Mouse (Mus musculus): Measurements from ENCODE around the gene Dusp28.

Dusp28 gene

GRCm38 (mm10) chr1:92943219-92943989 is 36.6 kb downstream of the Dusp28 start:
- no peak for DNase-seq

- DNase-seq: no peak
Observed at GRCm38 (mm10) chr1:92947966-92948365, 41.2 kb downstream of the Dusp28 start.

GRCm38 (mm10) chr1:92949426-92949825 is 42.6 kb downstream of the Dusp28 start:
- DNase-seq: no peak

GRCm38 (mm10) chr1:92950607-92951006 is 43.8 kb downstream of the Dusp28 start, which contains the start of gene Gpr35:
Gene Gpr35, plus strand, starts transcription at chr1:92950865.
- DNase-seq: no peak

- DNase-seq: no peak
Observed at GRCm38 (mm10) chr1:92953641-92954040, 46.9 kb downstream of the Dusp28 start.

GRCm38 (mm10) chr1:92956571-92957335 is 50.0 kb downstream of the Dusp28 start:
- peak; percentile 74 for DNase-seq
